Mouse (Mus musculus): ENCODE measurements around the gene Rpa2. TPM values are rescaled to one million over a fixed set of nuclear protein-coding genes. Genes with fewer than 3 reads are reported as not detected.
"Not testable (repeated sequence)": the region's sequence is repeated elsewhere in the genome, so short reads cannot be mapped to it uniquely, and the experiment has no call there.

Rpa2 gene
- polyA plus RNA-seq, 1 experiment, result 18.0 TPM

DNA sequence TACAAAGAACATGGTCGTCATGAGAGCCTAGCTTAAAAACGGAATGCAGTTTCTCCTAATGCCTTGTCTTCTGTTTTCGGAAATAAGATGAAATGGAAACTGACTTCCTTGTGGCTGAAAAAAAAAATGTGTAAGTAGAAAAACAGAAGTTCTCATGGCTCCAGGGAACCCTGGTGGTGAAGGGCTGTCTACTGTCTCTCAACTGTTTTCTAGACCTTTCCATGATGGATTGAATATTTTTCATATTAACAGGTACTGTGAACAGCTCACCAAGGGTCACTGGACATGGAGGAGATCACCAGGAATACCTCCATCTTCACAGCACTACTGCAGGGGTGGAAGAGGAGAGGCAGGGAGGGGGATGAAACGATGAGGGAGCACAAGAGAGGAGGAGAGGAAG lies 29.9 kb downstream of the Rpa2 start:
- H3K27ac ChIP-seq (ENCODE audit: control insufficient read depth, insufficient read depth, low read depth, low read length), result no peak overlapping the region
- no peak for TF ChIP-seq CTCF (IDR thresholded peaks at IDR 0.05; ENCODE audit: control insufficient read depth, insufficient read depth, insufficient replicate concordance, low read depth, low read length)
- no peak for TF ChIP-seq POLR2A (IDR thresholded peaks at IDR 0.05; ENCODE audit: control insufficient read depth, low read depth, low read length)
- no peaks in the 10 kb centered on the region for H3K36me3 ChIP-seq (ENCODE audit: control insufficient read depth, insufficient read depth, low read length)
- H3K4me3 ChIP-seq (ENCODE audit: control insufficient read depth, low read depth, low read length), result no peak overlapping the region
- H3K27me3 ChIP-seq (ENCODE audit: control insufficient read depth, insufficient read depth, low read length), result no peaks in the 10 kb centered on the region
- peaks cover 12% of the 10 kb centered on the region for H3K4me1 ChIP-seq (ENCODE audit: control insufficient read depth, insufficient read depth, low read length)

DNA sequence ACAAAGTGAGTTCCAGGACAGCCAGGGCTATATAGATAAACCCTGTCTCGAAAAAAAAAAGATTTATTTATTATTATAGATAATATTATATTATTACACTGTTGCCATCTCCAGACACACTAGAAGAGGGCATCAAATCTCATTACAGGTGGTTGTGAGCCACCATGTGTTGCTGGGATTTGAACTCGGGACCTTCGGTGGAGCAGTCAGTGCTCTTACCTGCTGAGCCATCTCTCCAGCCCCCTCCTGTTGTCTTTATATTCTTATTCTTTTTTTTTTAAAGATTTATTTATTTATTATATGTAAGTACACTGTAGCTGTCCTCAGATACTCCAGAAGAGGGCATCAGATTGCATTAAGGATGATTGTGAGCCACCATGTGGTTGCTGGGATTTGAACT lies 30.5 kb downstream of the Rpa2 start:
- not testable (repeated sequence) for H3K4me3 ChIP-seq (ENCODE audit: control insufficient read depth, low read depth, low read length); H3K27ac ChIP-seq (ENCODE audit: control insufficient read depth, insufficient read depth, low read depth, low read length); H3K27me3 ChIP-seq (ENCODE audit: control insufficient read depth, insufficient read depth, low read length); H3K36me3 ChIP-seq (ENCODE audit: control insufficient read depth, insufficient read depth, low read length)
- peaks cover 12% of the 10 kb centered on the region for H3K4me1 ChIP-seq (ENCODE audit: control insufficient read depth, insufficient read depth, low read length)

DNA sequence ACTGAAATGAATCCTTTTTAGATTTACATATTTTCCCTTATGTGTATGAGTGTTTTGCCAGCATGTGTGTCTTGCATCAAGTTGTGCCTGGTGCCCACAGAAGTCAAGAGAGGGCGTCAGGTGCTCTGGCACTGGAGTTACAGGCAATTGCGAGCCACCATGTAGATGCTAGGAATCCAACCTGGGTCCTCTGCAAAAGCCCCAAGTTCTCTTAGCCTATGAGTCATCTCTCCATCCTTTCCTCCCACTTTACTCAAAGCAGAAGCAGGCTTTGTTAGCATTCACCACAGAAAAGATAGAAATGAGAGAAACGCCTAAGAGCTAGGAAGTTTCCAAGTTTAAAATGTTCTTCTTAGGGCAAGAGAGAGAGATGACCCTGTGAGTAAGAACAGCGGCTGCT lies 31.7 kb downstream of the Rpa2 start:
- peaks cover 12% of the 10 kb centered on the region for H3K4me1 ChIP-seq (ENCODE audit: control insufficient read depth, insufficient read depth, low read length)
- no peaks in the 10 kb centered on the region for H3K36me3 ChIP-seq (ENCODE audit: control insufficient read depth, insufficient read depth, low read length)
- no peaks in the 10 kb centered on the region for H3K27me3 ChIP-seq (ENCODE audit: control insufficient read depth, insufficient read depth, low read length)
- H3K27ac ChIP-seq (ENCODE audit: control insufficient read depth, insufficient read depth, low read depth, low read length), result no peak overlapping the region
- H3K4me3 ChIP-seq (ENCODE audit: control insufficient read depth, low read depth, low read length), result no peak overlapping the region
- TF ChIP-seq POLR2A (IDR thresholded peaks at IDR 0.05; ENCODE audit: control insufficient read depth, low read depth, low read length) (no peak), CTCF (IDR thresholded peaks at IDR 0.05; ENCODE audit: control insufficient read depth, insufficient read depth, insufficient replicate concordance, low read depth, low read length) (no peak)

DNA sequence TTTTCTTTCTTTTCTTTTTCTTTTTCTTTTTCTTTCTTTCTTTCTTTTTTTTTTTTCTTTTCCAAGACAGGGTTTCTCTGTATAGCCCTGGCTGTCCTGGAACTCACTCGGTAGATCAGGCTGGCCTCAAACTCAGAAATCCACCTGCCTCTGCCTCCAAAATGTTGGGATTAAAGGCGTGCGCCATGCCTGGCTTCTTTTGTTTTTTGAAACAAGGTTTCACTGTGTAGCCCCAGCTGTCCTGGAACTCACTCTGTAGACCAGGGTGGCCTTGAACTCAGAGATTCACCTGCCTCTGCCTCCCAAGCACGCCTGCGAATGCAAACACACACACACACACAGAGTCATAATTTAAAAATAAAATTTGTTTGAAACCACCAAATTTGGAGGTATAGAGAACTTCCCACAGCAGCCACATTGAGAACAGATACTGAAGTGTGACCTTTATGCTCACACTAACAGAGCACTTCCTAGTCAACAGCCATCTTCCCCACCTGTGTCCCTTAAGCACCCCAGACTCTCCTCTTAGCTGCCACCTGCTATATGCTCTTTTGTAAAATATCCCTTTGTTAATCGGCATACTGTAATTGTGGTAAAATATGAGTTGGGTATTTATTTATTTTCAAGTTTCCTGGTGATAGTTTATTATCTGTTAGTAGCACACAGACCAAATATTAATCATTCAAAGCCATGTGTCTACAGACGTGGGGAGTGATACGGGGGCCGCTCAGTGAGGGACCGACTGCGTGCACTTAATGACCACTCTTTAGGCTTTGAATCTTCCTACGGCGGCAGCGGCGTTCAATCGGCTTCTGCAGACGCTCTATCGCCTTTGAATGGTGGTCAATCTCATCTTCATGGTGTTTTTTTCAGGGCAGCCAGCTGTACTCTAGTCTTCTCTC lies 33.3 kb downstream of the Rpa2 start:
- Histone ChIP-seq H3K36me3 (ENCODE audit: control insufficient read depth, insufficient read depth, low read length) (no peaks in the 10 kb centered on the region), H3K4me3 (ENCODE audit: control insufficient read depth, low read depth, low read length) (peak overlapping the region; percentile 32; the same call in 1 of the 2 replicates), H3K27ac (ENCODE audit: control insufficient read depth, insufficient read depth, low read depth, low read length) (no peak overlapping the region), H3K4me1 (ENCODE audit: control insufficient read depth, insufficient read depth, low read length) (peaks cover 2% of the 10 kb centered on the region; the same call in 1 of the 2 replicates), H3K27me3 (ENCODE audit: control insufficient read depth, insufficient read depth, low read length) (no peaks in the 10 kb centered on the region)
- TF ChIP-seq CTCF (IDR thresholded peaks at IDR 0.05; ENCODE audit: control insufficient read depth, insufficient read depth, insufficient replicate concordance, low read depth, low read length), result no peak
- TF ChIP-seq POLR2A (IDR thresholded peaks at IDR 0.05; ENCODE audit: control insufficient read depth, low read depth, low read length), result no peak

DNA sequence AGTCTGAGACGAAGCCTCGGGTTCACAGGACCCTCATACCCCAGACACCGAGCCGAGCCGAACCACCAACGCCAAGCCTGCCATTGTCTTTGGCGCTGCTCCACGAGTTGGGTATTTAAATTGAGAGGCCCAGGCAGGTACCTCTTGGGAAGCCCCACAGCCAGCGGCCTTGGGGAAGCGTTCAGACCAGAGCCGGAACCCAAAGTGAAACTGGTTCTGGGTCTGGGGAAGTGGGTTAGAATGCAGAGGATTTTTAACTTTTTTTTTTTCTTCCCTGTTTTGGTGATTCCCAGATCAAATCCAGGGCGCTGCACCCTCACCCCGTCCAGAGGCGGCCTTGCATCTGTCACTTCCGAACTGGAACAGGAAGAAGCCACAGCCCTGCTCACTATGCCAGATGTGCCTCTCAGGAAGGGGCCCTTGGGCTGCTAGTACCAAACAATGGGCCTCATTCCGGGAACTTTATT lies 34.1 kb downstream of the Rpa2 start:
- peak overlapping the region; percentile 32; the same call in 1 of the 2 replicates for H3K4me3 ChIP-seq (ENCODE audit: control insufficient read depth, low read depth, low read length)

DNA sequence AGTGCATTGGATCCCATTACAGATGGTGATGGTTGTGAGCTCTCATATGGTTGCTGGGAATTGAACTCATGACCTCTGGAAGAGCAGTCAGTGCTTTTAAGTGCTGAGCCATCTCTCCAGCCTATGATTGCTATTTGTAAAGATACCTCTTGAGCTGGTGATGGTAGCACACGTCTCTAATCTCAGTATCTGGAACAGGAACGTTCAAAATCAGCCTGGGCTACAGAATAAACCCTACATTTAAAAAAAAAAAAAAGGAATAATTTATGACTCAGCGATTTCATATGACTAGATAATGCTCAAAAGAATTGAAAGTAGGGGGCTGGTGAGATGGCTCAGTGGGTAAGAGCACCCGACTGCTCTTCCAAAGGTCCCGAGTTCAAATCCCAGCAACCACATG lies 35.1 kb downstream of the Rpa2 start:
- Histone ChIP-seq H3K4me3 (ENCODE audit: control insufficient read depth, low read depth, low read length) (no peak overlapping the region), H3K36me3 (ENCODE audit: control insufficient read depth, insufficient read depth, low read length) (no peaks in the 10 kb centered on the region), H3K27me3 (ENCODE audit: control insufficient read depth, insufficient read depth, low read length) (no peaks in the 10 kb centered on the region), H3K4me1 (ENCODE audit: control insufficient read depth, insufficient read depth, low read length) (peaks cover 2% of the 10 kb centered on the region; the same call in 1 of the 2 replicates), H3K27ac (ENCODE audit: control insufficient read depth, insufficient read depth, low read depth, low read length) (no peak overlapping the region)
- no peak for TF ChIP-seq CTCF (IDR thresholded peaks at IDR 0.05; ENCODE audit: control insufficient read depth, insufficient read depth, insufficient replicate concordance, low read depth, low read length)
- no peak for TF ChIP-seq POLR2A (IDR thresholded peaks at IDR 0.05; ENCODE audit: control insufficient read depth, low read depth, low read length)

More for the DNA sequence above, 34.1 kb downstream of the Rpa2 start:
- peaks cover 2% of the 10 kb centered on the region; the same call in 1 of the 2 replicates for H3K4me1 ChIP-seq (ENCODE audit: control insufficient read depth, insufficient read depth, low read length)
- TF ChIP-seq CTCF (IDR thresholded peaks at IDR 0.05; ENCODE audit: control insufficient read depth, insufficient read depth, insufficient replicate concordance, low read depth, low read length) (no peak), POLR2A (IDR thresholded peaks at IDR 0.05; ENCODE audit: control insufficient read depth, low read depth, low read length) (no peak)
- H3K27ac ChIP-seq (ENCODE audit: control insufficient read depth, insufficient read depth, low read depth, low read length), result no peak overlapping the region
- no peaks in the 10 kb centered on the region for H3K27me3 ChIP-seq (ENCODE audit: control insufficient read depth, insufficient read depth, low read length)
- H3K36me3 ChIP-seq (ENCODE audit: control insufficient read depth, insufficient read depth, low read length), result no peaks in the 10 kb centered on the region

DNA sequence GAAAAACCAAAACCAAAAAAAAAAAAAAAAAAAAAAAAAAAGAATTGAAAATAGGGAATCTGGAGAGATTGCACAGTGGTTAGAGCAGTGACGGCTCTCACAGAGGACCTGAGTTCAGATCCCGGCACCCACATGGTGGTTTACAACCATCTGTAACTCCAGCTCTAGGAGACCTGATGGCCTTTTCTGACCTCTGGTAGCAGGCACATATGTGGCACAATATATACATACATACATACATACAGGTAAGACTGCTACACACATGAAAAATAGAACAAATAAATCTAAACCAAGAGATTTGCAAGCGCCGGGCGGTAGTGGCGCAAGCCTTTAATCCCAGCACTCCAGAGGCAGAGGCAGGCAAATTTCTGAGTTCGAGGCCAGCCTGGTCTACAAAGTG lies 35.7 kb downstream of the Rpa2 start:
- Histone ChIP-seq H3K4me1 (ENCODE audit: control insufficient read depth, insufficient read depth, low read length) (peaks cover 2% of the 10 kb centered on the region; the same call in 1 of the 2 replicates), H3K27me3 (ENCODE audit: control insufficient read depth, insufficient read depth, low read length) (no peaks in the 10 kb centered on the region), H3K4me3 (ENCODE audit: control insufficient read depth, low read depth, low read length) (no peak overlapping the region), H3K27ac (ENCODE audit: control insufficient read depth, insufficient read depth, low read depth, low read length) (no peak overlapping the region), H3K36me3 (ENCODE audit: control insufficient read depth, insufficient read depth, low read length) (no peaks in the 10 kb centered on the region)
- TF ChIP-seq POLR2A (IDR thresholded peaks at IDR 0.05; ENCODE audit: control insufficient read depth, low read depth, low read length), result no peak
- TF ChIP-seq CTCF (IDR thresholded peaks at IDR 0.05; ENCODE audit: control insufficient read depth, insufficient read depth, insufficient replicate concordance, low read depth, low read length), result no peak
